Mouse (Mus musculus) T-helper 17 cell (primary cell): ENCODE data around the gene C5ar2.

Source experiments
- in situ Hi-C, 2 experiments: fragments of 300-600 bp; cut with MboI, MseI; formaldehyde crosslinking; loops; 1 replicate in 1 of 2; 2 replicates in 1 of 2; pipeline ENCODE4 v1.15.1; 2025; ENCODE audit warnings: high pct_unique_total_duplicates in 2 of 2

C5ar2 gene

DNA sequence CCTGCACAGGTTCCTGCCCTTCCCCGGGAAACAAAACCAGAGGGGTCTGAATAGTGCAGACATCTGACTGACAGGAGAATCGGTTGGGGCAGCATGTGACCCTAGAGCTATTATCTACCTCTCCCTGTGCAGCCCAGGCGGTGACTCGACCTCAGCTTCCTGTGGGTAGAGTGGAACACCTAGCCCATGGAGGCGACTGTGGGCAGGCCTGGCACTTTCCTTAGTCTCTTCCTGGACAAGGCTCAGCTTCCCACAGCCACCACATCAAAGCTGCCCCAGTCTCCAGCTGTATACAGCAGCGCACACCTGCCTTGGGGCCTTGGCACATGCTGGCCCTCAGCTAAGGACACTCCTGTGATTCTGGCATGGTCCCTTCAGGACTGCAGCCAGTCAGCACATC lies 42.8 kb downstream of the C5ar2 start:
- in situ Hi-C loops: no loop called here

DNA sequence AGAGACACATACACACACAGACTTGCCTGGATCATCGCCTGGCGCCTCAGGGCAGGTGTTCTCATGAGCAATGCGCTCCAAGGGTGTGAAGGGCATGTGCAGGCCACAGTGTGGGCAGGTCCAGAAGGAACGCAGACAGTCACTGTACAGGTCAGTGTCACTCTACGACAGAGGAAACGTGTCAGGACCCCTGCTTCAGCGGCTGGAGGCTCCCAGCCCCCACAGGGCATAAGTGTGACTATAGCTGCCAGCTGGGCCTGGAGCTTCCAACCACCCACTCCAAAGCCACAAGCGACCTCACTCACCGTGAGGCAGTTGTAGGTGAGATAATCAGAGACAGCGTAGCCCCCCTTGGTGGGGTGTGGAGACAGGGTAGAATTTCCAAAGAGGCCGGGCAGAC lies 45.4 kb downstream of the C5ar2 start:
- in situ Hi-C loops: no loop called here

GRCm38 (mm10) chr7:16197166-16197565 lies 46.8 kb downstream of the C5ar2 start:
- in situ Hi-C loops: no loop called here

DNA sequence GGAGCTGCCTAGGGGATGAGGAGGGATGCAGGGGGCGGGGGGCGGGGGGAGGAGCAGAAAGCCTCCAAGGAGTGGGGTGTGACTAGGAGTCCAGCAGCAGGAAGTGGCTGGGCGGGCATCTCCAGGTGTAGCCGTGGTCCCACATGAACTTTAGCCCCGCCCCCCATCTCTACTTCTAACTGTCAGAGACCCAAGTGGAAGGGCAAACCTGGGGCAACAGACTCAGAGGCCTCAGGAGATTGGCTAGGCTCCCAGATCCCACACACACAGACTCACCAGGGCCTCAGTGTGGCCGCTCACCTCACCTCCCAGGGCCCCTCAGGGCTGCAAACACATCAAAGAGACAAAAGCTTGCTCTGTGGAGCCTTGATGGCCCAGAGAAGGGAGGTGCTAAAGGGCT lies 47.3 kb downstream of the C5ar2 start:
- in situ Hi-C loops: no loop called here

DNA sequence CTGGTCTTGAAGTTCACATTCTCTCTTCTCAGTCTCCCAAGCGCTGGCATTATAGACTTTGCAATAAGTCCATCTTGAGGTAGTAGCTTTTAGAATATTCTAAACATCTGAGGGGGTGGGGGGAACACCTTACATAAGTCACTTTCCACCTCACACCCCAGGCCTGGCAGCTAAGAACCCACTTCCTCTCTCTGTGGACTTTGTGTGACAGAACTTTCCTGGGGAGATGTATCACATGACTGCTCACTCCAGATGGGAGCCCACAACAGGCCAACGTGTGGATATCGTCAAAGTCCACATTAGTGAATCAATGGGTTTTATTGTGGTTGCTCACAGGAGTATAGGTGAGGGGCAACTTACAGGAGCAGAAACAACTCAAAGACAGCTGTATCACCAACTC lies 50.3 kb downstream of the C5ar2 start:
- in situ Hi-C loops: loop anchor here in 1 of 2 experiments (5.0 kb wide), 1 partner anchor 69 kb away; no protein-coding TSS in a partner anchor

DNA sequence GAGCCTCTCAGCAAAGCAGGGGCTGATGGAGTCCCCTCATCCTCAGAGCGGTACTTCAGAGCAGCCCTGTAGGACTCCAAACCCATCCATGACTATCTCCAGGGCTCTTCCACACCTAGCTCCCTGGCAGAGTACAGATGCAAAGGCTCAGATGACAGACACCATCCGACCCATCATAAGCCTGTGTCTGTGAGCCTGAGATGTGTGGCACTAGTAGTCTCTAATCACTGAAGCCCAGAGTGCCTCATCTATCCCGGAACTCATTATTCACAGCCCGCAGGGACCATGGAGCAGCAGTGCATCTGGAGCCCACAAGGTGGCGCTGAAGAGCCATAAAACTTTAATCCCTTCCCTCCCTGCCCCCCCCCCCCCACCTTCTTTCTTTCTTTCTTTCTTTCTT lies 51.6 kb downstream of the C5ar2 start:
- in situ Hi-C loops: loop anchor here in 1 of 2 experiments (5.0 kb wide), 1 partner anchor 70 kb away; no protein-coding TSS in a partner anchor

DNA sequence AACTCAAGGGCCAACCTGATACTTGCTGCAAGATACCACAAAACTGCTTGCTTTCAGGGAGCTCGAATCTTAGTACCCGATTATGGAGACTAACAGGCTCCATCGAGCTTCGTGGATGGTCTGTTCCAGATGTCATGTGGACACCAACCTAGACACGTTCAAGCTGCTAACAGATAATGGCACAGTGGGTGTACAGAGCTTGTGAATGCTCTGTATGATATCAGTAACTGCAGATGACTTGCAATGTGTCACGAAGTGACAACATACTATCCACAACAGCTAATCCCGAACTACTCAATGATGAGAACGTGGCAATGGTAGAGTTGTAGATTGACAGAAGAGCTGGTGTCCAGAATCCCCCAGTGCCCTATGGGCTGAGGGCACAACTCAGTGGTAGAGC lies 56.5 kb downstream of the C5ar2 start:
- in situ Hi-C loops: no loop called here
